Mouse (Mus musculus): ENCODE results near the gene Dcaf5.
"Not testable (repeated sequence)": the region's sequence is repeated elsewhere in the genome, so short reads cannot be mapped to it uniquely, and the experiment has no call there.

Dcaf5 gene

GRCm38 (mm10) chr12:80436336-80436976 lies at the start of gene Dcaf5:
Dcaf5 (minus strand) TSS chr12:80436601.
- DNase-seq (ENCODE audit: low spot score): peak; percentile 68

GRCm38 (mm10) chr12:80483397-80483796 lies 47.0 kb upstream of the Dcaf5 start:
- DNase-seq (ENCODE audit: low spot score): no peak

- no peak for DNase-seq (ENCODE audit: low spot score)
Measured at GRCm38 (mm10) chr12:80479986-80480385, 43.6 kb upstream of the Dcaf5 start.

- no peak for DNase-seq (ENCODE audit: low spot score)
Measured at GRCm38 (mm10) chr12:80473731-80474130, 37.3 kb upstream of the Dcaf5 start.

GRCm38 (mm10) chr12:80471926-80472325 lies 35.5 kb upstream of the Dcaf5 start:
- no peak for DNase-seq (ENCODE audit: low spot score)

- DNase-seq (ENCODE audit: low spot score): no peak
Measured at GRCm38 (mm10) chr12:80470206-80470605, 33.8 kb upstream of the Dcaf5 start.

- no peak for DNase-seq (ENCODE audit: low spot score)
Measured at GRCm38 (mm10) chr12:80463666-80464269, 27.4 kb upstream of the Dcaf5 start.

GRCm38 (mm10) chr12:80462942-80463651 lies 26.7 kb upstream of the Dcaf5 start, which contains the start of gene Exd2:
Exd2 (plus strand) TSS chr12:80463095.
- peak; percentile 87 for DNase-seq (ENCODE audit: low spot score)

- not testable (repeated sequence) for DNase-seq (ENCODE audit: low spot score)
Measured at GRCm38 (mm10) chr12:80462292-80462896, 26.0 kb upstream of the Dcaf5 start.

- DNase-seq (ENCODE audit: low spot score): no peak
Measured at GRCm38 (mm10) chr12:80458033-80458432, 21.6 kb upstream of the Dcaf5 start.

GRCm38 (mm10) chr12:80453506-80453905 lies 17.1 kb upstream of the Dcaf5 start:
- no peak for DNase-seq (ENCODE audit: low spot score)

GRCm38 (mm10) chr12:80444525-80445109 lies 8.2 kb upstream of the Dcaf5 start:
- DNase-seq (ENCODE audit: low spot score): no peak

GRCm38 (mm10) chr12:80440957-80441356 lies 4.6 kb upstream of the Dcaf5 start:
- no peak for DNase-seq (ENCODE audit: low spot score)

- no peak for DNase-seq (ENCODE audit: low spot score)
Measured at GRCm38 (mm10) chr12:80437051-80437675, 762 bp upstream of the Dcaf5 start.

- no peak for DNase-seq (ENCODE audit: low spot score)
Measured at GRCm38 (mm10) chr12:80435887-80436286, 514 bp downstream of the Dcaf5 start.

GRCm38 (mm10) chr12:80434961-80435691 lies 1.3 kb downstream of the Dcaf5 start:
- DNase-seq (ENCODE audit: low spot score): peak; percentile 58

- no peak for DNase-seq (ENCODE audit: low spot score)
Measured at GRCm38 (mm10) chr12:80434601-80434960, 1.8 kb downstream of the Dcaf5 start.

GRCm38 (mm10) chr12:80433266-80433665 lies 3.1 kb downstream of the Dcaf5 start:
- no peak for DNase-seq (ENCODE audit: low spot score)

GRCm38 (mm10) chr12:80427683-80428082 lies 8.7 kb downstream of the Dcaf5 start:
- no peak for DNase-seq (ENCODE audit: low spot score)

GRCm38 (mm10) chr12:80415100-80415499 lies 21.3 kb downstream of the Dcaf5 start:
- DNase-seq (ENCODE audit: low spot score): no peak

- no peak for DNase-seq (ENCODE audit: low spot score)
Measured at GRCm38 (mm10) chr12:80410855-80411254, 25.5 kb downstream of the Dcaf5 start.
